Mouse (Mus musculus): Measurements from ENCODE around the gene Slc47a2. TPM values are rescaled to one million over a fixed set of nuclear protein-coding genes. Genes with fewer than 3 reads are reported as not detected.

Slc47a2 gene
- polyA plus RNA-seq, 1 experiment from 2014 or later: not detected

DNA sequence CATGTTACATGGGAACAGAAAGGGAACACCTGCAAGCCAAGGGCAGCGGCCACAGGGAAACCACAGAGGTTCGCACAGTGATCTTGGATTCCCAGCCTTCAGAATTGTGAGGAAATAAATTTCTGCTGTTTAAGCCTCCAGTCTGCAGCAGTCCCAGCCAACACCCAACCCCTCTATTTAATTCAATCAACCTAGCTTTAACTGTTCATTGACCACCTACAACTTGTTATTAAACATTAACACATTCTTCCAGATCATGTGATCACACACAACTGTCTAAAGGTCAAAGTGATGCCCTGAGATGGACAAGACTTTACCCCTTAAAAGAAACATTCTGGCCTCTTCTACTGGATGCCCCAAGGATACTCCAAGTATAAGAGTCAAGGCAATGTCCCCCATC is 26.0 kb upstream of the Slc47a2 start:
- ATAC-seq (ENCODE audit: insufficient number of reproducible peaks, insufficient read depth, low FRiP score, low read depth): no peak
- H3K27me3 ChIP-seq (ENCODE audit: control insufficient read depth, insufficient read depth, low read length): no peaks in the 10 kb centered on the region
- peaks cover 3% of the 10 kb centered on the region; the same call in 1 of the 2 replicates for H3K4me1 ChIP-seq (ENCODE audit: control insufficient read depth, insufficient read depth, low read length)
- H3K9me3 ChIP-seq (ENCODE audit: control insufficient read depth, low read depth, low read length): no peaks in the 10 kb centered on the region
- no peak overlapping the region for H3K27ac ChIP-seq (ENCODE audit: low read length)
- no peak overlapping the region for H3K4me3 ChIP-seq (ENCODE audit: low read depth, low read length)
- no peak overlapping the region for H3K9ac ChIP-seq (replicated peaks; ENCODE audit: low read depth, low read length)
- no peak overlapping the region for H3K4me2 ChIP-seq (replicated peaks; ENCODE audit: low read depth, low read length)
- no peaks in the 10 kb centered on the region for H3K36me3 ChIP-seq (ENCODE audit: control insufficient read depth, insufficient read depth, low read length)
- 93% methylated on average over 2 of the region's 2 CpGs for WGBS

DNA sequence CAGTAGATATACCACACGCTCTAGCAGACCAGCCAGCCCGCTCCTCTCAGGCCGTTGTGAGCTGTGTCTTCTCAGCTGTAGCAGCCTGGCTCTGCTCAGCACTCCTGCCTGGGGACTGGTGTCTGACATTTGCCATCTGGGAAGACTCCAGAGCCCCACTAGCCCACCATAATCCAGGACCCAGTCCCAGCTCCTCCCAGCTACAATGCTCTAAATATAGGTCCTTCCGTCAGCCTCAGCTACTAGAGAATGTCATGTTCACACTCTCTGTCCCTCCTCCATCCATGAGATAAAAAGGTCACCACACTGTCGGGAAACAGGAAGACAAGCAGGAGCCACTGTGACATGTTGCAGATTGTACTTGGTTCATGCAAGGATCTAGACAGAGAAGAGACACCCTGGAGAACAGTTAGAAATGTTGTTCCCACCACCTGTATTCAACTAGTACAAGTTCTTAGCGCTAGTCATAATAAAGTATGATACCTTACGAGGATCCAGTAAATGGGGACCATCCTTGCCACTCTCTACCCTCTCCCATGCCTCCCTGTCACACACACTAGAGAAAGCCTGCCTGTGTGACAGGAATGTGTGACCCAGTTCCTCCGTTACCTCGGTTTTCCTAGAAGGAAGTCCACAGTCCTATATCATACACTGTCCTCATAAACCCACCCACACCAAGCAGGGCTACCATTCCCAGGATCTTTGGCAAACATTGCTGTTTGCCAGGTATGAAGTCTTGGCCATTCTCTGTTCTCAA is 24.0 kb upstream of the Slc47a2 start:
- no peak overlapping the region for H3K27ac ChIP-seq (ENCODE audit: low read length)
- ATAC-seq (ENCODE audit: insufficient number of reproducible peaks, insufficient read depth, low FRiP score, low read depth): no peak

DNA sequence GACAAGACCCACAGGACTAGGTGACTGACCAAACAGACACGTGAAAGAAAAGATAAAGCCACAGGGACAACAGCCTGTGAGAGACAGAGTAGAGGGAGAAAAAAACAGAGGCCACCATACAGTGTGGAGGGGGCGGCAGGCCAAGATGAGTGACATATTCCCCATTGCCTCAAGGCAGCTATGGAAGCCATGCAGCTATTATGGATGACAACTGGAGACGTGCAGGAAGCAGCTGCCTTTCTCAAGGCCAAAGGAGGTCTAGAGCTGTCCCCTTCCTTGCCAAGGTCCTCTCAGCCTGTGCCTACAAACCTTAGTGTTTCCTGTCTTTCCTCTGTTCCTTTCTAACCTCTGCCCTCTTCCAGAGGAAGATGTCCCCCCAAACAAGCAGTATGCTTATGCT is 23.3 kb upstream of the Slc47a2 start:
- Histone ChIP-seq H3K4me1 (ENCODE audit: control insufficient read depth, insufficient read depth, low read length) (peaks cover 3% of the 10 kb centered on the region; the same call in 1 of the 2 replicates), H3K9me3 (ENCODE audit: control insufficient read depth, low read depth, low read length) (no peaks in the 10 kb centered on the region), H3K36me3 (ENCODE audit: control insufficient read depth, insufficient read depth, low read length) (no peaks in the 10 kb centered on the region), H3K4me2 (replicated peaks; ENCODE audit: low read depth, low read length) (no peak overlapping the region), H3K27ac (ENCODE audit: low read length) (no peak overlapping the region), H3K27me3 (ENCODE audit: control insufficient read depth, insufficient read depth, low read length) (no peaks in the 10 kb centered on the region), H3K4me3 (ENCODE audit: low read depth, low read length) (no peak overlapping the region), H3K9ac (replicated peaks; ENCODE audit: low read depth, low read length) (no peak overlapping the region)
- ATAC-seq (ENCODE audit: insufficient number of reproducible peaks, insufficient read depth, low FRiP score, low read depth): no peak
- 55% methylated on average over 3 of the region's 3 CpGs for WGBS

More for the DNA sequence above, 24.0 kb upstream of the Slc47a2 start:
- 65% methylated on average over 9 of the region's 9 CpGs for WGBS
- H3K9ac ChIP-seq (replicated peaks; ENCODE audit: low read depth, low read length): no peak overlapping the region
- no peaks in the 10 kb centered on the region for H3K27me3 ChIP-seq (ENCODE audit: control insufficient read depth, insufficient read depth, low read length)
- H3K36me3 ChIP-seq (ENCODE audit: control insufficient read depth, insufficient read depth, low read length): no peaks in the 10 kb centered on the region
- H3K4me3 ChIP-seq (ENCODE audit: low read depth, low read length): no peak overlapping the region
- H3K9me3 ChIP-seq (ENCODE audit: control insufficient read depth, low read depth, low read length): no peaks in the 10 kb centered on the region
- H3K4me2 ChIP-seq (replicated peaks; ENCODE audit: low read depth, low read length): no peak overlapping the region
- peaks cover 3% of the 10 kb centered on the region; the same call in 1 of the 2 replicates for H3K4me1 ChIP-seq (ENCODE audit: control insufficient read depth, insufficient read depth, low read length)

DNA sequence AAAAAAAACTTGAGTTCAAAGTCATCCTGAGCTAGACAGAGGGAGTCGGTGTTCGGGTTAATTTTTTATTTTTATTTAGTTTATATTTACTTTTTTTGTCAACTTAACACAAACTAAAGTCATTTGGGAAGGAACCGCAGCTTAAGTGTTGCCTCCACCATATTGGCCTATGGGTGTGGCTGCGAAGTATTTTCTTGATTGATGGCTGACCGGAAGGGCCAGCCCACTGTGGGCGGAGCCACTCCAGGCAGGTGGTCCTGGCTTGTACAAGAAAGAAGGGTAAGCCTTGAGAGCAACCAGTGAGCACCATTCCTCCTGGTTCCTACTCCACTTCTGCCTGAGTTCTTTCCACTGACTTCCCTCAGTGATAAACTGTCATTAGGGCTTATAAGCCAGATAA is 21.4 kb upstream of the Slc47a2 start:
- ATAC-seq (ENCODE audit: insufficient number of reproducible peaks, insufficient read depth, low FRiP score, low read depth): no peak
- no peak overlapping the region for H3K9ac ChIP-seq (replicated peaks; ENCODE audit: low read depth, low read length)
- H3K4me3 ChIP-seq (ENCODE audit: low read depth, low read length): no peak overlapping the region
- no peak overlapping the region for H3K27ac ChIP-seq (ENCODE audit: low read length)
- H3K36me3 ChIP-seq (ENCODE audit: control insufficient read depth, insufficient read depth, low read length): no peaks in the 10 kb centered on the region
- H3K4me1 ChIP-seq (ENCODE audit: control insufficient read depth, insufficient read depth, low read length): peaks cover 3% of the 10 kb centered on the region; the same call in 1 of the 2 replicates
- H3K27me3 ChIP-seq (ENCODE audit: control insufficient read depth, insufficient read depth, low read length): no peaks in the 10 kb centered on the region
- no peak overlapping the region for H3K4me2 ChIP-seq (replicated peaks; ENCODE audit: low read depth, low read length)
- WGBS: 78% methylated on average over 6 of the region's 6 CpGs
- no peaks in the 10 kb centered on the region for H3K9me3 ChIP-seq (ENCODE audit: control insufficient read depth, low read depth, low read length)

DNA sequence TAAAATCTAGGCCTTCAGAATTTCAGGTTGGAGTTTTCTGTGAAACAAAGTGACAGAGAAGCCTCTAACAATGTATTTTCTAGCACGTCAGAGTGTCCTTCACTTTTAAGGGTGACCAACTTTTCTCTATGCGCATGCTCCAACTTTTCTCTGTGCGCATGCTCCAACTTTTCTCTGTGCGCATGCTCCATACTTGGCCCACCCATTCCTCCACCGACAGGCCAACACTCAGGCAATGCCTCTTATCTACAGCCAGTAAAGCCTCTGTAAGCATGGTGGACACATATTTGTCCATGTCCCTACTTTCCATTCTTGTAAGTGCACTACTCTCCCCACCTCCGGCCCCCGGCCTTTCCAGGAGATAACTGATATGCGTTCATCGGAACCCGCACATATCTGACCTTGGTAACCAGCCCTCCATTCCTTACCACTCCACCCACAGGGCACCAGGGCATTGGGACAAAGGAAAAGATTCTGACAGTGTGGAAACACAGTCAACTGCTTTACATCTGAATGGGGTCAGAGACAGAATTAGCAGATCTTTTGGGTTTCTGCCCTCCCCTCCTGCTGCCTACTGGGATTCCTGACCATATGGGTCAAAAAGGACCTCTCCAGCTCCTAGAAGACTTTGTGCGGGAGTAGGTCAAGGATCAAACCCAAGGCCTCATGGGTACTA is 19.0 kb upstream of the Slc47a2 start:
- no peaks in the 10 kb centered on the region for H3K27me3 ChIP-seq (ENCODE audit: control insufficient read depth, insufficient read depth, low read length)
- H3K4me1 ChIP-seq (ENCODE audit: control insufficient read depth, insufficient read depth, low read length): peaks cover 3% of the 10 kb centered on the region; the same call in 1 of the 2 replicates
- H3K36me3 ChIP-seq (ENCODE audit: control insufficient read depth, insufficient read depth, low read length): no peaks in the 10 kb centered on the region
- H3K9ac ChIP-seq (replicated peaks; ENCODE audit: low read depth, low read length): no peak overlapping the region
- H3K27ac ChIP-seq (ENCODE audit: low read length): no peak overlapping the region
- no peak overlapping the region for H3K4me3 ChIP-seq (ENCODE audit: low read depth, low read length)
- no peaks in the 10 kb centered on the region for H3K9me3 ChIP-seq (ENCODE audit: control insufficient read depth, low read depth, low read length)
- WGBS: 91% methylated on average over 11 of the region's 11 CpGs
- ATAC-seq (ENCODE audit: insufficient number of reproducible peaks, insufficient read depth, low FRiP score, low read depth): no peak
- H3K4me2 ChIP-seq (replicated peaks; ENCODE audit: low read depth, low read length): no peak overlapping the region

DNA sequence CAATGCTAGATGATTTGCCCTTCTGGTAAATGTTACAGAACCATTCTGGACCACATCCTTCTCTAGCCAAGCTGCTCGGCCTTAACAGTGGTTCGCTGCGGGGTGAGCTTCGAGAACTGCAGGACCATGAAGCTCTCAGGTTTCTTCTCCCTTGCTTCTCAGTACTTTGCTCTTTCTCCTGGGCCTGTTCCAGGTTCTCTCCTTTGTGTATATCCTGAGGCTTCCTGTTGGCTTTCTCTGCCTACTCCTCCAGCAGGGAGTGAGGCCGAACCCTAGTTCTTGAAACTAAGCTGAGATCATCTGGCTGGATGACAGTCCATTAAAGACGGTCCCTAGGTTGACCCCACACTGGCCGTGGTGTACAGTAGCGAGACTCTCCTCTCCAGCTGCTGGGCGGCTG is 13.9 kb upstream of the Slc47a2 start:
- Histone ChIP-seq H3K4me1 (ENCODE audit: control insufficient read depth, insufficient read depth, low read length) (no peaks in the 10 kb centered on the region), H3K9ac (replicated peaks; ENCODE audit: low read depth, low read length) (no peak overlapping the region), H3K4me2 (replicated peaks; ENCODE audit: low read depth, low read length) (no peak overlapping the region), H3K36me3 (ENCODE audit: control insufficient read depth, insufficient read depth, low read length) (no peaks in the 10 kb centered on the region), H3K4me3 (ENCODE audit: low read depth, low read length) (no peak overlapping the region), H3K9me3 (ENCODE audit: control insufficient read depth, low read depth, low read length) (no peaks in the 10 kb centered on the region), H3K27me3 (ENCODE audit: control insufficient read depth, insufficient read depth, low read length) (no peaks in the 10 kb centered on the region), H3K27ac (ENCODE audit: low read length) (no peak overlapping the region)
- WGBS: 63% methylated on average over 9 of the region's 9 CpGs
- no peak for ATAC-seq (ENCODE audit: insufficient number of reproducible peaks, insufficient read depth, low FRiP score, low read depth)

DNA sequence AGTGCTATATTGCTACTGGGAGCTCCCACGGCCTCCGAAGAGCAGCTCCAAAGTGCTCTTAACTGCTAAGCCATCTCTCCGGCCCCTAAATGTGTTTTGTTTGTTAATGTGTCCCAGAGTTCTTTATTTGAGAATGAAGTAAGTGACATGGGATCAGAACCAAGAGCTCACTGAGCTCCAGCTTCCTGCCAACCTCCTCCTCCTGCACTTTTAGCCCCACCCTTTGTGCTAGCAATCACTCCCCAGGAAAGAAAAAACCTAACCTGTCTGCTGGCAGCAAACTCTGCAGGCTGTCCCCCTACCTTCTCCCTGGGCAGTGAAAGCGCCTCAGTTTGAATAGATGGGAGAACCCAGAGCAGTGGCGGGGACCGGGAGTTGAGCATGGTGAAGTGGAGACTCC is 13.5 kb upstream of the Slc47a2 start:
- ATAC-seq (ENCODE audit: insufficient number of reproducible peaks, insufficient read depth, low FRiP score, low read depth): no peak
- H3K27me3 ChIP-seq (ENCODE audit: control insufficient read depth, insufficient read depth, low read length): no peaks in the 10 kb centered on the region
- no peak overlapping the region for H3K4me2 ChIP-seq (replicated peaks; ENCODE audit: low read depth, low read length)
- no peak overlapping the region for H3K4me3 ChIP-seq (ENCODE audit: low read depth, low read length)
- WGBS: 73% methylated on average over 6 of the region's 6 CpGs
- H3K4me1 ChIP-seq (ENCODE audit: control insufficient read depth, insufficient read depth, low read length): no peaks in the 10 kb centered on the region
- no peak overlapping the region for H3K9ac ChIP-seq (replicated peaks; ENCODE audit: low read depth, low read length)
- H3K36me3 ChIP-seq (ENCODE audit: control insufficient read depth, insufficient read depth, low read length): no peaks in the 10 kb centered on the region
- no peaks in the 10 kb centered on the region for H3K9me3 ChIP-seq (ENCODE audit: control insufficient read depth, low read depth, low read length)
- no peak overlapping the region for H3K27ac ChIP-seq (ENCODE audit: low read length)

DNA sequence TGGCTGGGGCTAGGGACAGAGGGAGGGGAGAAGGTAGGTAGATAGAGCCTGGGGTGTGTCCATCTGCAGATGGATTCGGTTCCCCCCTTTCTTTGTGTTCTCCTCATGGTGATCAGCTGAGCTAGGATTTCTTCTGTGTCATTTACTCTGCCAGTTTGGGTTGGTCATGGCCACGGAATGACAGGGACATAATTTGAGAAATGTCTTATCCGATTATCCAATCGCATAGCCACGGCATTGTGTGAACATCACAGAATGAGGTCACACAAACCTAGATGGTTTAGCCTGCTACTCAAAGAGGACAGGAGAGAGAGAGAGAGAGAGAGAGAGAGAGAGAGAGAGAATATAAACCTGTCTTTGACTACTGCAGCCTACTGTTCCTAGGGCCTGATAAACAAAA is 12.7 kb upstream of the Slc47a2 start:
- H3K4me1 ChIP-seq (ENCODE audit: control insufficient read depth, insufficient read depth, low read length): no peaks in the 10 kb centered on the region
- H3K4me2 ChIP-seq (replicated peaks; ENCODE audit: low read depth, low read length): no peak overlapping the region
- H3K27ac ChIP-seq (ENCODE audit: low read length): no peak overlapping the region
- H3K36me3 ChIP-seq (ENCODE audit: control insufficient read depth, insufficient read depth, low read length): no peaks in the 10 kb centered on the region
- no peak overlapping the region for H3K9ac ChIP-seq (replicated peaks; ENCODE audit: low read depth, low read length)
- H3K9me3 ChIP-seq (ENCODE audit: control insufficient read depth, low read depth, low read length): no peaks in the 10 kb centered on the region
- H3K27me3 ChIP-seq (ENCODE audit: control insufficient read depth, insufficient read depth, low read length): no peaks in the 10 kb centered on the region
- 82% methylated on average over 5 of the region's 5 CpGs for WGBS
- ATAC-seq (ENCODE audit: insufficient number of reproducible peaks, insufficient read depth, low FRiP score, low read depth): no peak
- H3K4me3 ChIP-seq (ENCODE audit: low read depth, low read length): no peak overlapping the region

Measured in stomach, embryonic 14.5 days (tissue).